Mouse (Mus musculus) ES-E14 (cell line): ENCODE measurements at regions not wholly inside any gene's neighbourhood (a gene's known extent, or its start where the extent isn't known, plus 50 kb on each side); places are given as distances from the start of the nearest gene placed in this dataset.

Experiments
- CHD2 ChIP-seq: IDR thresholded peaks from 2 replicates; pipeline ENCODE4 v1.6.1; 2014; ENCODE audit warnings: mild to moderate bottlenecking, low read depth, low read length, inconsistent platforms
- HCFC1 ChIP-seq: IDR thresholded peaks from 2 replicates; pipeline ENCODE4 v1.6.1; 2012; ENCODE audit warnings: low read length, inconsistent platforms, borderline replicate concordance; ENCODE audit not compliant: insufficient read depth
- ZC3H11A ChIP-seq: IDR thresholded peaks from 2 replicates; pipeline ENCODE4 v1.6.1; 2012; ENCODE audit warnings: low read depth, mild to moderate bottlenecking, inconsistent platforms, low read length, borderline replicate concordance

DNA sequence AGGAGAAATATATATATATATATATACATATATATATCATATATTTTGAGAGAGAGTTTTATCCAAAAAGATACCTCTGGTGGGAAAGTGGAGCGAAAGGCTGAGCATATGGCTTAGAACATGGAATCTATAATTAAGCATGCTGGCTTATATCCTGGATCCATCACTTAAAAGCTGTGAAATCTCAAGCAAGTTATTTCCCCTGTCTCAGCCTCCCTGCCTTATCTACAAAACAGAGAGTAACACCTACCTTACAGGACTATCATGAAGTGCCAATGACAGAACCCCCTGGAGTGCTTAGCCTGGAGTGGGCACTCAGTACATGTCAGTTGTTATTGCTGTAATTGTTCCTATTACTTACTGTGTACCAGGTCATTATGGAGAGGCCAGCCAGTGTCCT is 71.9 kb upstream of the Tyw5 start:
- TF ChIP-seq HCFC1 (no peak), CHD2 (no peak), ZC3H11A (no peak)
